Mouse (Mus musculus): Measurements from ENCODE around the gene Cebpb. TPM values are rescaled to one million over a fixed set of nuclear protein-coding genes. Genes with fewer than 3 reads are reported as not detected.

Gene Cebpb
- polyA plus RNA-seq, 1 experiment, result 227 TPM

GRCm38 (mm10) chr2:167693540-167693939 is 4.8 kb downstream of the Cebpb start:
- Histone ChIP-seq H3K4me1 (ENCODE audit: control insufficient read depth, insufficient read depth, insufficient read length, low read length) (peaks cover 29% of the 10 kb centered on the region), H3K4me3 (ENCODE audit: insufficient read depth, low read depth, low read length) (no peak overlapping the region), H3K27ac (replicated peaks; ENCODE audit: low read depth, low read length) (peak overlapping the region; percentile 99)

DNA sequence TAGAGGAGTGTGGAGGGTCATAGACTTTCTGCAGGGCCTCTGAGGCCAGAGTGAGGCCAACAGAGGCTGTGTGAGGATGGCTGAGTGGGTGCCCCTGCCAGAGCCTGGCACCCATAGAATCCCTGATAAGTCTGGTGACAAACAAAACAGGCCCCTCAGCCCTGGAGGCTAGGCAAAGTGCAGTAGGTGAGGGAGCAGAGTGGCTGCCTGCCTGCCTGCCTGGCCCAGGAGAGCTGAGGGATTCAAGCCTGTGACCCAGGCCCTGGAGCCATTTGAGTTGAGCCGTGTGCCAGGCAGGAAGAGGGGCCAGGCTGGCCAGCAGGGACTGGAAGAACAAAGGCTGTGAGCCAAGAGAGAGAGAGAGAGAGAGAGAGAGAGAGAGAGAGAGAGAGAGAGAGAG is 5.5 kb downstream of the Cebpb start:
- Histone ChIP-seq H3K4me1 (ENCODE audit: control insufficient read depth, insufficient read depth, insufficient read length, low read length) (peaks cover 33% of the 10 kb centered on the region), H3K4me3 (ENCODE audit: insufficient read depth, low read depth, low read length) (no peak overlapping the region), H3K27ac (replicated peaks; ENCODE audit: low read depth, low read length) (peak overlapping the region; percentile 99)

DNA sequence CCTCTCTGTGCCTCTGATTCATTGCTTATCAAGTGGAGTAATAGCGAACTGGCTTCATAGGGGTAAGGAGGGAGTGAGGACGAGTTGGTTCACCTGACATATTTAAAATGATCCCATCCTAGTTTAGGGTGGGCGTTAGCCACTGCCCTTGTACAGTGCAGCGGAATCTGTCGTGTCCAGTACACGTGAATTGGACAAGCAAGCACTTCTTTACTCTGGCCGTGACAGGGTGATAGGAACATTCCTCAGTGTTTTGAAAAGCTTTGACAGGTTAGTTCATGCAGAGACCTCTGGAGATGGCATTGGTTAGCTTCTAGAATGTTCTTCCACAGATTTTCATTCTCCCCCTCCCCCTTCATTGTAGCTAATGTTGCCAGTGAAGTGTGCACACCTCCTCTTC is 6.2 kb downstream of the Cebpb start:
- Histone ChIP-seq H3K4me3 (ENCODE audit: insufficient read depth, low read depth, low read length) (no peak overlapping the region), H3K4me1 (ENCODE audit: control insufficient read depth, insufficient read depth, insufficient read length, low read length) (peaks cover 39% of the 10 kb centered on the region), H3K27ac (replicated peaks; ENCODE audit: low read depth, low read length) (peak overlapping the region; percentile 81)

- H3K4me3 ChIP-seq (ENCODE audit: insufficient read depth, low read depth, low read length), result no peak overlapping the region
- peaks cover 43% of the 10 kb centered on the region for H3K4me1 ChIP-seq (ENCODE audit: control insufficient read depth, insufficient read depth, insufficient read length, low read length)
- H3K27ac ChIP-seq (replicated peaks; ENCODE audit: low read depth, low read length), result peak overlapping the region; percentile 81
These were observed 6.8 kb downstream of the Cebpb start for GRCm38 (mm10) chr2:167695491-167695890.

GRCm38 (mm10) chr2:167696143-167696542 is 7.4 kb downstream of the Cebpb start:
- H3K4me1 ChIP-seq (ENCODE audit: control insufficient read depth, insufficient read depth, insufficient read length, low read length), result peaks cover 48% of the 10 kb centered on the region
- H3K4me3 ChIP-seq (ENCODE audit: insufficient read depth, low read depth, low read length), result no peak overlapping the region
- H3K27ac ChIP-seq (replicated peaks; ENCODE audit: low read depth, low read length), result peak overlapping the region; percentile 81

- peak overlapping the region; percentile 79 for H3K27ac ChIP-seq (replicated peaks; ENCODE audit: low read depth, low read length)
- H3K4me1 ChIP-seq (ENCODE audit: control insufficient read depth, insufficient read depth, insufficient read length, low read length), result peaks cover 60% of the 10 kb centered on the region
- no peak overlapping the region for H3K4me3 ChIP-seq (ENCODE audit: insufficient read depth, low read depth, low read length)
These were observed 9.2 kb downstream of the Cebpb start for GRCm38 (mm10) chr2:167697902-167698301.

GRCm38 (mm10) chr2:167700018-167700417 is 11.3 kb downstream of the Cebpb start:
- Histone ChIP-seq H3K27ac (replicated peaks; ENCODE audit: low read depth, low read length) (peak overlapping the region; percentile 94; the same call in 1 of the 2 replicates), H3K4me3 (ENCODE audit: insufficient read depth, low read depth, low read length) (no peak overlapping the region), H3K4me1 (ENCODE audit: control insufficient read depth, insufficient read depth, insufficient read length, low read length) (peaks cover 55% of the 10 kb centered on the region)

GRCm38 (mm10) chr2:167701472-167701871 is 12.8 kb downstream of the Cebpb start:
- peaks cover 40% of the 10 kb centered on the region for H3K4me1 ChIP-seq (ENCODE audit: control insufficient read depth, insufficient read depth, insufficient read length, low read length)

GRCm38 (mm10) chr2:167702126-167702525 is 13.4 kb downstream of the Cebpb start:
- no peak overlapping the region for H3K4me3 ChIP-seq (ENCODE audit: insufficient read depth, low read depth, low read length)
- H3K27ac ChIP-seq (replicated peaks; ENCODE audit: low read depth, low read length), result peak overlapping the region; percentile 94
- peaks cover 33% of the 10 kb centered on the region for H3K4me1 ChIP-seq (ENCODE audit: control insufficient read depth, insufficient read depth, insufficient read length, low read length)

More at GRCm38 (mm10) chr2:167701472-167701871, 12.8 kb downstream of the Cebpb start:
- Histone ChIP-seq H3K27ac (replicated peaks; ENCODE audit: low read depth, low read length) (peak overlapping the region; percentile 94), H3K4me3 (ENCODE audit: insufficient read depth, low read depth, low read length) (no peak overlapping the region)

GRCm38 (mm10) chr2:167704409-167704808 is 15.7 kb downstream of the Cebpb start:
- Histone ChIP-seq H3K27ac (replicated peaks; ENCODE audit: low read depth, low read length) (no peak overlapping the region), H3K4me3 (ENCODE audit: insufficient read depth, low read depth, low read length) (no peak overlapping the region), H3K4me1 (ENCODE audit: control insufficient read depth, insufficient read depth, insufficient read length, low read length) (peaks cover 29% of the 10 kb centered on the region)

DNA sequence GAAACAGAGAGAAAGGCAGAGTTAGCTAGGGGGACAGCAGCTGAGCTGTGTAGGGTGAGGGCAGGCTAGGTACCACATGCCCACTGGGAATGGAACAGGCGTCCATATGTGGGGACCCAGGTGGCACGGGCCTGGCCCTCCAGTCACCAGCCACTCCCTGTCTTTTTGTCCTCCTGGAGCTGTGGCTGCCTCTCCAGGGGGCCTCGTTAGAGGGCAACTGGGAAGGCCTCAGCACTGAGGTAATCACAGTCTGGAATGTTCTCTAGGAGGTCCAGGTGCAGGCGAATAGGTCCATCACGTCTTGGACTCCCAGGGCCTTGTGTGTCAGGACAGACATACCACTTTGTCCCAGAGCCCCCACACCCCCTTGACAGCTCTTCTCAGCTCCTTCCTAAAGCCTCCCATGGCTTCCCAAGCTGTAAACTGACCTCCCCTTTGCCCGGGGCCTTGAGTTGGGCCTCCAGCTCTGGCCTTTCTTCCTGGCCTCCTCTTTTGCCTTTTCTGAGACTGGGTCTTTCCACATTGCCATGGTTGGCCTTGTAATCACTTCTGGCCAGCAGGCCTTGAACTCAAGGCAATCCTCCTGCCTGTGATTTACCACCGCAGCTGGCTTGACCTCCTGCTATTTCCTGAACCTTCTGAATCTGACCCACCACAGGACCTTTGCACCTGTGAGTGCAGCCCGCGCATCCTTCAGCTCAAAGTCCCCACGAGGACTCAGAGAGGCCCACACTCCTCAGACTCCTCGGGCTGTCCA is 17.6 kb downstream of the Cebpb start:
- no peak overlapping the region for H3K27ac ChIP-seq (replicated peaks; ENCODE audit: low read depth, low read length)
- H3K4me1 ChIP-seq (ENCODE audit: control insufficient read depth, insufficient read depth, insufficient read length, low read length), result peaks cover 10% of the 10 kb centered on the region
- H3K4me3 ChIP-seq (ENCODE audit: insufficient read depth, low read depth, low read length), result no peak overlapping the region

- H3K27ac ChIP-seq (replicated peaks; ENCODE audit: low read depth, low read length), result no peak overlapping the region
- no peaks in the 10 kb centered on the region; the same call in 1 of the 2 replicates for H3K4me1 ChIP-seq (ENCODE audit: control insufficient read depth, insufficient read depth, insufficient read length, low read length)
- no peak overlapping the region for H3K4me3 ChIP-seq (ENCODE audit: insufficient read depth, low read depth, low read length)
These were observed 19.7 kb downstream of the Cebpb start for GRCm38 (mm10) chr2:167708373-167708772.

DNA sequence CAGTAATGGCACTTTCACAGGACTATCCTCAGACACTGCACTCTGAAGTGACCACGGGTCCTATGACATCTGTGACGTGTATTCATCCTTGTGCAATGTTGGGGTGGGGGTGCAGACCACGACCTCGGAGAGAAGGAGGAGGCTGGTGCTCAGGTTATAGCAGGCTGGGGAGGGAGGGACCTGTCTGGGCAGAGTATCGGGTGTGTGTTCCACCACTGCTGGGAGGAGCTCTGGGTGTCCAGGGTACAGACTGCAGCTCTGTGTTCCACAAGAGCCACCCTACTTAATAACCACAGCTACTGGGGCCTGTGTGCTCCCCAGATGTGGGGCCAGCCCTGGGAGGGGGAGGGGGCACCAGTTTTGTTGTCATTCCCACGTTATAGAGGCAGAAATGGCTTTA is 21.3 kb downstream of the Cebpb start:
- H3K4me3 ChIP-seq (ENCODE audit: insufficient read depth, low read depth, low read length), result no peak overlapping the region
- peaks cover 3% of the 10 kb centered on the region for H3K4me1 ChIP-seq (ENCODE audit: control insufficient read depth, insufficient read depth, insufficient read length, low read length)
- no peak overlapping the region for H3K27ac ChIP-seq (replicated peaks; ENCODE audit: low read depth, low read length)

GRCm38 (mm10) chr2:167710574-167710973 is 21.9 kb downstream of the Cebpb start:
- no peak overlapping the region for H3K4me3 ChIP-seq (ENCODE audit: insufficient read depth, low read depth, low read length)
- H3K27ac ChIP-seq (replicated peaks; ENCODE audit: low read depth, low read length), result no peak overlapping the region
- H3K4me1 ChIP-seq (ENCODE audit: control insufficient read depth, insufficient read depth, insufficient read length, low read length), result peaks cover 3% of the 10 kb centered on the region

- Histone ChIP-seq H3K27ac (replicated peaks; ENCODE audit: low read depth, low read length) (peak overlapping the region; percentile 96), H3K4me3 (ENCODE audit: insufficient read depth, low read depth, low read length) (no peak overlapping the region), H3K4me1 (ENCODE audit: control insufficient read depth, insufficient read depth, insufficient read length, low read length) (peaks cover 3% of the 10 kb centered on the region)
These were observed 24.4 kb downstream of the Cebpb start for GRCm38 (mm10) chr2:167712872-167713821.

Measured in brown adipose tissue, adult 24 weeks (tissue).